Mouse (Mus musculus) stomach, embryonic 14.5 days (tissue): ENCODE results near the gene Cox6a2. TPM values are rescaled to one million over a fixed set of nuclear protein-coding genes. Genes with fewer than 3 reads are reported as not detected.
"Not testable (repeated sequence)": the region's sequence is repeated elsewhere in the genome, so short reads cannot be mapped to it uniquely, and the experiment has no call there.

Experiments
- ATAC-seq: fragments of 200-750 bp; cut with Nextera tagmentation; 2 replicates; pipeline ENCODE4 v1.8.0; 2017; ENCODE audit warnings: low read depth, moderate TSS enrichment; ENCODE audit not compliant: insufficient number of reproducible peaks, insufficient read depth, low FRiP score
- H3K27ac ChIP-seq: fragments of 300-500 bp; sonication (generic); 2 replicates; pipeline ENCODE4 v1.5.1; 2014; ENCODE audit warnings: mild to moderate bottlenecking, low read length, moderate library complexity, mixed read lengths
- H3K27me3 ChIP-seq: fragments of 300-500 bp; sonication (generic); 2 replicates; pipeline ENCODE4 v1.6.1; 2014; ENCODE audit warnings: low read length, control low read depth, mixed read lengths; ENCODE audit not compliant: control insufficient read depth, insufficient read depth
- H3K36me3 ChIP-seq: fragments of 300-500 bp; sonication (generic); 2 replicates; pipeline ENCODE4 v1.6.1; 2014; ENCODE audit warnings: mild to moderate bottlenecking, control low read depth, low read length, moderate library complexity, mixed read lengths; ENCODE audit not compliant: control insufficient read depth, insufficient read depth
- H3K4me1 ChIP-seq: fragments of 300-500 bp; sonication (generic); 2 replicates; pipeline ENCODE4 v1.6.1; 2014; ENCODE audit warnings: low read length, control low read depth, mixed read lengths; ENCODE audit not compliant: control insufficient read depth, insufficient read depth
- H3K4me2 ChIP-seq: fragments of 300-500 bp; sonication (generic); replicated peaks from 2 replicates; pipeline ENCODE4 v1.6.1; 2014; ENCODE audit warnings: low read depth, low read length, control low read depth
- H3K4me3 ChIP-seq: fragments of 300-500 bp; sonication (generic); 2 replicates; pipeline ENCODE4 v1.5.1; 2014; ENCODE audit warnings: low read depth, low read length, control low read depth
- H3K9ac ChIP-seq: fragments of 300-500 bp; sonication (generic); replicated peaks from 2 replicates; pipeline ENCODE4 v1.6.1; 2014; ENCODE audit warnings: low read depth, mild to moderate bottlenecking, control low read depth, low read length, moderate library complexity, mixed read lengths
- H3K9me3 ChIP-seq: fragments of 300-500 bp; sonication (generic); 2 replicates; pipeline ENCODE4 v1.6.1; 2016; ENCODE audit warnings: low read depth, low read length, control low read depth; ENCODE audit not compliant: control insufficient read depth
- WGBS: fragments of 180-500 bp; shearing (Covaris S2); extraction: QIAGEN DNeasy Blood & Tissue Kit; methylation state at CpG from one replicate; pipeline ENCODE4 v1.1.7; 2014; 5-methylcytosine and 5-hydroxymethylcytosine counted together
- polyA plus RNA-seq: library from polyadenylated mRNA; unstranded; fragments of >200 nt; fragmentation: Nextera tagmentation; extraction: Ambion mirVana; gene quantifications from 2 replicates; pipeline ENCODE4 v1.2.1, GENCODE M21; 2014

The Cox6a2 gene
- polyA plus RNA-seq, 1 experiment from 2014 or later: not detected

DNA sequence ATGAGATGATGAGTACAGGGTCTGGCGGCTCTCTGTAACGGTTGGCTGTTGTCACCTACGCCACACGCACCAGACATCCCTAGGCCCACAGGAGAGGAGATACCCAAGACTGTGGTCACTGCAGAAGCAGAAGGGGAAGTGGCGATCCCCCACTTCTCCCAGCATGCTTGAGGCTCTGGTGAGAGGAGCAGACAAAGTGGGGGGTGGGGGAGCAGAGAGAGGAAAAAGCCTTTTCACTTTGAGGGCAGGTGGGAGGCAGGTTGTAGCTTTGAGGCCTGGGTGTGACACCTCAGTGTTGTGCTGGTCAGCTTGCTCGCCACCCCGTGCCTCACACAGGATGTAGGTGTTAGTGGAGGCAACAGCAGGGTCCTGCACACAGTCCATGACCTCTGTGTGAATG lies 26.1 kb downstream of the Cox6a2 start:
- no peak for ATAC-seq
- no peak overlapping the region for H3K27ac ChIP-seq
- no peaks in the 10 kb centered on the region for H3K36me3 ChIP-seq
- H3K27me3 ChIP-seq: no peaks in the 10 kb centered on the region
- no peaks in the 10 kb centered on the region for H3K4me1 ChIP-seq
- 67% methylated on average over 7 of the region's 7 CpGs for WGBS
- H3K4me2 ChIP-seq: no peak overlapping the region
- H3K9ac ChIP-seq: no peak overlapping the region
- H3K9me3 ChIP-seq: no peaks in the 10 kb centered on the region
- no peak overlapping the region for H3K4me3 ChIP-seq

DNA sequence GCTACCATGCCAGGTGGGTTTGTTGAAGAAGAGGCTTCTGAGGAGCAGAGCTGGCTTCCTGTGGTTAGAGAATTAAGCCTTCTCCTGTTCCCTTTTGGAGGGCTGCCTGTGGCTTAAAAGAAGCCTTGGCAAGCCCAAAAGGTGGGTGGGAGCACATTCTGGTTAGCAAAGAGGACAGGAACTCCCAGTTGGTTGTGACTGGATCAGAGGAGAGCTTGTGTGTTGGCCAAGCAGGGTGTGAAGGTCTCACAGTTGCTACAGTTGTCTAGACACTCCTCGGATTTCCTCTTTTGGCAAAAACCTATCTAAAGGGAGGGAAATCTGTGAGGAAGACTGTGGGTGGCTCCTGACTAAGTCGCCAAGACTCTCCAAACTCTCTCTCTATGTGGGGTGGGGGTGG lies 27.8 kb downstream of the Cox6a2 start:
- Histone ChIP-seq H3K9me3 (no peaks in the 10 kb centered on the region), H3K9ac (no peak overlapping the region), H3K4me3 (no peak overlapping the region), H3K36me3 (no peaks in the 10 kb centered on the region), H3K27ac (no peak overlapping the region), H3K27me3 (no peaks in the 10 kb centered on the region), H3K4me1 (no peaks in the 10 kb centered on the region), H3K4me2 (no peak overlapping the region)
- WGBS: 67% methylated on average over 2 of the region's 2 CpGs
- ATAC-seq: no peak

DNA sequence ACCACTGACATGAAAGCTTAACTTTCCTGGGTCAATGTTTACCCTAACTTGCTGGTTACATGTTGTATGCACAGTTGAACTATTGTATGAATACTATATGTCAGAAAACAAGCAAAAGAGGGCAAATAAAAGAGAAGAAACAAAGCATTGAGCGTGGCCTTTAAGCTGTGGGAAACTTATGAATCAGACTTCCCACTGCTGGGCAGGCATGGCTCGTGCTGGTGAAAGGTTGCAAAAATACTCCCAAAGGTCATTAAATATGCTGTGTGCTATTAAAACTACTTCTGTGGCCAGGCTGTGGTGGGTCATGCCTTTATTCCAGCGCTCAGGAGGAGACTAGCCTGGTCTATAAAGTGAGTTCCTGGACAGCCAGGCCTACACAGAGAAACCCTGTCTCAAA lies 36.2 kb downstream of the Cox6a2 start:
- Histone ChIP-seq H3K36me3 (no peaks in the 10 kb centered on the region), H3K4me3 (no peak overlapping the region), H3K27ac (no peak overlapping the region), H3K4me2 (no peak overlapping the region), H3K4me1 (no peaks in the 10 kb centered on the region), H3K27me3 (no peaks in the 10 kb centered on the region), H3K9ac (no peak overlapping the region), H3K9me3 (no peaks in the 10 kb centered on the region)
- ATAC-seq: no peak
- WGBS: 70% methylated on average over 3 of the region's 3 CpGs

DNA sequence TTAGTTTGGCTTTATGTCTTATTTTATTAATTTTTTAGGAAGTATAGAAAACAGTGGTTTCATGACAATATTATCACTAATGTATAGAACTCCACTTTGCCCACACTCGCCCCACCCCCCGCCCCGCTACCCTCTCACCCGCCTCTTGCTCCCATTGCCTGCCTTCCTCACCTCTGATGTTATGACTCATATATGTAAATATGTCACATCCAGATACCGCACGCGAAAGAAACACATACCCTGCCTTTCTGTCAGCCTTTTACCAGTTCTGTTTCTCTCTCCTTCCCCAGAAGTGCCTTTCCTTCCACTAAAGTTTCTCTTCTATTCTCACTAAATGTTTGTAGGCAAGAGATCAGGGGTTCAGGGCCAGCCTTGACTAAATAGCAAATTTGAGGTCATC lies 39.8 kb downstream of the Cox6a2 start:
- H3K4me1 ChIP-seq: no peaks in the 10 kb centered on the region
- no peak overlapping the region for H3K9ac ChIP-seq
- ATAC-seq: no peak
- no peaks in the 10 kb centered on the region for H3K27me3 ChIP-seq
- H3K27ac ChIP-seq: no peak overlapping the region
- no peak overlapping the region for H3K4me3 ChIP-seq
- no peak overlapping the region for H3K4me2 ChIP-seq
- H3K36me3 ChIP-seq: no peaks in the 10 kb centered on the region
- no peaks in the 10 kb centered on the region for H3K9me3 ChIP-seq
- WGBS: 68% methylated on average over 7 of the region's 7 CpGs

DNA sequence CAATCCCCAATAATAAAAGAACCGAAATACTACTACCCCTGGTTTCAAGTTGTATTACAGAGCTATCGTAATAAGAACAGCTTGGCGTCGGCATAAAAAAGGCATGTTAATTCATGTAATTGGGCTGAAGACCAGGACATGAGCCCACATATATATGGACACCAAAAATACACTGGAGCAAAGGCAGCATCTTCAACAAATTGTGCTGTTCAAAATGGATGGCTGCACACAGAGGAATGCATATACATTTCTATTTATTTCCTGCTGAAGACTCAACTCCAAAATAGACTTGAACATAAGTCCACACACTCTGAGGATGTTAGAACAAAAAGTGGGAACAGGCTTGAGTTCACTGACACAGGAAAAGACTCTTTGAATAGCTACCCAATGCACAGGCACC lies 42.2 kb downstream of the Cox6a2 start:
- WGBS: 92% methylated on average over 4 of the region's 4 CpGs
- H3K4me2 ChIP-seq: no peak overlapping the region
- no peak overlapping the region for H3K9ac ChIP-seq
- no peaks in the 10 kb centered on the region for H3K36me3 ChIP-seq
- no peaks in the 10 kb centered on the region for H3K4me1 ChIP-seq
- no peak for ATAC-seq
- H3K9me3 ChIP-seq: no peaks in the 10 kb centered on the region
- no peak overlapping the region for H3K27ac ChIP-seq
- no peaks in the 10 kb centered on the region for H3K27me3 ChIP-seq
- H3K4me3 ChIP-seq: no peak overlapping the region

DNA sequence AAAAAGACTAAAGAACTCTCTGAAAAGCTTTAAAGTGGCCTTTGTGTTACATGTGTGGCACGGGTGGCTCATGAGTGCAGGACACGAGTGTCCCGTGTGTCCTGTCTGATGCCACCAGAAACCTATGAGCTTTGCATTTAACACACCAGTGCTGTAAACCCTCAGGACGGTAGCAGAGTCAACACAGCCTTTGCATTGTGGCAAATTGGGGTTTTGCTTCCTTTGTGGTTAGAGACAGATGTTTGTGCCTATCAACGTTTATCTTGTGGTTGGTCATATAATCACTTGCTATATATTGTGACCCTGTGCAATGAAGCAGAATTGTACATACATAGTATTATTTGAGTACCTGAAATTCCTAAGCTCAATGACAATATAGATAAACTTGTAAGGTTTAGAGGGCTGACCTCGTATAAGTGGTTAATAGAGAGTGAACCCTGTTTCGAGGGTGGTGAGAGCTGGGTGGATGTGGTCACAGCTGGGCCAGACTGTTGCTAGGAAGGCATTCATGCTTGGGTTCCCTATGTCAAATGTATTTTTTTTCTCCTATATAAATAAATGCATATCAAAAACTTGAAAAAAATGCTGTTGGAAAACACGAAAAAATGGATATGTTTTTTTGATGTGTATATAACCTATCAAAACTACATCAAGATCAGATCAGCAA lies 47.4 kb downstream of the Cox6a2 start:
- not testable (repeated sequence) for H3K9me3 ChIP-seq, H3K4me1 ChIP-seq, H3K36me3 ChIP-seq, H3K4me3 ChIP-seq, H3K27me3 ChIP-seq, ATAC-seq, H3K27ac ChIP-seq, H3K4me2 ChIP-seq, H3K9ac ChIP-seq
- WGBS: 71% methylated on average over 8 of the region's 8 CpGs

Other genes starting within 250 kb of the Cox6a2 start
- 71.4 and 72.4 TPM in 2 replicates for gene Fus, start 238.9 kb downstream of the Cox6a2 start, polyA plus RNA-seq
- gene Pycard, start 212.5 kb downstream of the Cox6a2 start, polyA plus RNA-seq: 71.4 and 74.6 TPM in 2 replicates
- gene Trim72, start 202.4 kb downstream of the Cox6a2 start, polyA plus RNA-seq: 0.19 TPM in 1 of 2 replicates, not detected in the other
- 0.77 TPM in 2 replicates for gene Itgam, start 143.7 kb downstream of the Cox6a2 start, polyA plus RNA-seq
- gene Gm49368, start 143.7 kb downstream of the Cox6a2 start, polyA plus RNA-seq: not detected in 2 replicates
- 0.17 TPM in 1 of 2 replicates, not detected in the other for gene Itgax, start 76.8 kb downstream of the Cox6a2 start, polyA plus RNA-seq
- gene Itgad, start 52.0 kb downstream of the Cox6a2 start, polyA plus RNA-seq: not detected in 2 replicates
- 11.5 and 12.2 TPM in 2 replicates for gene Armc5, start 31.0 kb upstream of the Cox6a2 start, polyA plus RNA-seq
- gene 9130023H24Rik, start 31.6 kb upstream of the Cox6a2 start, polyA plus RNA-seq: 9.7 and 9.9 TPM in 2 replicates
- gene Tgfb1i1, start 40.4 kb upstream of the Cox6a2 start, polyA plus RNA-seq: 203 and 205 TPM in 2 replicates
- 1.00 and 2.5 TPM in 2 replicates for gene Slc5a2, start 59.3 kb upstream of the Cox6a2 start, polyA plus RNA-seq
- 36.8 and 42.8 TPM in 2 replicates for gene BC017158, start 91.8 kb upstream of the Cox6a2 start, polyA plus RNA-seq
- 32.6 TPM in 2 replicates for gene Rgs10, start 212.4 kb upstream of the Cox6a2 start, polyA plus RNA-seq